Mouse (Mus musculus): ENCODE measurements around the gene Itih1. TPM values are rescaled to one million over a fixed set of nuclear protein-coding genes. Genes with fewer than 3 reads are reported as not detected.
A peak's percentile ranks its signal among the peaks of the same experiment; 100 is the strongest.

Gene Itih1
- polyA plus RNA-seq (2015; fragmentation: Nextera tagmentation; extraction: Ambion mirVana) = 0.06 and 0.31 TPM in 2 replicates

GRCm38 (mm10) chr14:30943038-30943437, at the start of gene Itih1:
TSS of gene Itih1 (minus strand) at chr14:30943289.
- Histone ChIP-seq H3K4me3 (no peak within 1 kb of the TSS), H3K9me3 (no peaks in the 10 kb centered on the region), H3K36me3 (no peaks in the 10 kb centered on the region), H3K27ac (no peak within 1 kb of the TSS), H3K4me2 (no peak within 1 kb of the TSS), H3K9ac (no peak within 1 kb of the TSS), H3K27me3 (no peaks in the 10 kb centered on the region), H3K4me1 (no peaks in the 10 kb centered on the region)
- no peak for ATAC-seq (ENCODE audit: borderline replicate concordance, extremely low read depth, low FRiP score, low TSS enrichment)
- 79% methylated on average over 7 of the region's 7 CpGs for WGBS

- Histone ChIP-seq H3K4me3 (no peak overlapping the region), H3K27me3 (no peaks in the 10 kb centered on the region), H3K36me3 (peaks cover 2% of the 10 kb centered on the region; the same call in 1 of the 2 replicates), H3K4me2 (no peak overlapping the region), H3K9ac (no peak overlapping the region), H3K9me3 (no peaks in the 10 kb centered on the region), H3K27ac (no peak overlapping the region), H3K4me1 (no peaks in the 10 kb centered on the region)
- ATAC-seq (ENCODE audit: borderline replicate concordance, extremely low read depth, low FRiP score, low TSS enrichment) = no peak
- 67% methylated on average over 3 of the region's 3 CpGs for WGBS
Measured at GRCm38 (mm10) chr14:30976222-30976621, 33.1 kb upstream of the Itih1 start.

GRCm38 (mm10) chr14:30974204-30974603, 31.1 kb upstream of the Itih1 start:
- no peak overlapping the region for H3K9ac ChIP-seq
- H3K4me2 ChIP-seq = no peak overlapping the region
- no peak overlapping the region for H3K4me3 ChIP-seq
- H3K36me3 ChIP-seq = peaks cover 2% of the 10 kb centered on the region; the same call in 1 of the 2 replicates
- H3K27ac ChIP-seq = no peak overlapping the region
- H3K9me3 ChIP-seq = no peaks in the 10 kb centered on the region
- no peak for ATAC-seq (ENCODE audit: borderline replicate concordance, extremely low read depth, low FRiP score, low TSS enrichment)
- no peaks in the 10 kb centered on the region for H3K27me3 ChIP-seq
- whole genome bisulfite sequencing = 66% methylated on average over 6 of the region's 6 CpGs
- no peaks in the 10 kb centered on the region for H3K4me1 ChIP-seq

- H3K27ac ChIP-seq = no peak overlapping the region
- 89% methylated on average over 1 of the region's 1 CpGs for WGBS
- H3K4me3 ChIP-seq = no peak overlapping the region
- H3K36me3 ChIP-seq = no peaks in the 10 kb centered on the region; the same call in 1 of the 2 replicates
- no peaks in the 10 kb centered on the region for H3K9me3 ChIP-seq
- no peaks in the 10 kb centered on the region for H3K4me1 ChIP-seq
- H3K4me2 ChIP-seq = no peak overlapping the region
- H3K27me3 ChIP-seq = no peaks in the 10 kb centered on the region
- no peak for ATAC-seq (ENCODE audit: borderline replicate concordance, extremely low read depth, low FRiP score, low TSS enrichment)
- no peak overlapping the region for H3K9ac ChIP-seq
Measured at GRCm38 (mm10) chr14:30960366-30960765, 17.3 kb upstream of the Itih1 start.

- Histone ChIP-seq H3K4me3 (no peak overlapping the region), H3K36me3 (no peaks in the 10 kb centered on the region; the same call in 1 of the 2 replicates), H3K4me2 (no peak overlapping the region), H3K4me1 (no peaks in the 10 kb centered on the region), H3K27me3 (no peaks in the 10 kb centered on the region), H3K9me3 (no peaks in the 10 kb centered on the region), H3K9ac (no peak overlapping the region), H3K27ac (no peak overlapping the region)
- WGBS = 84% methylated on average over 4 of the region's 4 CpGs
- ATAC-seq (ENCODE audit: borderline replicate concordance, extremely low read depth, low FRiP score, low TSS enrichment) = no peak
Measured at GRCm38 (mm10) chr14:30959031-30959430, 15.9 kb upstream of the Itih1 start.

- H3K9me3 ChIP-seq = no peaks in the 10 kb centered on the region
- no peak overlapping the region for H3K4me3 ChIP-seq
- no peak overlapping the region for H3K27ac ChIP-seq
- WGBS = 77% methylated on average over 2 of the region's 2 CpGs
- ATAC-seq (ENCODE audit: borderline replicate concordance, extremely low read depth, low FRiP score, low TSS enrichment) = no peak
- no peaks in the 10 kb centered on the region; the same call in 1 of the 2 replicates for H3K36me3 ChIP-seq
- no peak overlapping the region for H3K4me2 ChIP-seq
- H3K9ac ChIP-seq = no peak overlapping the region
- H3K4me1 ChIP-seq = no peaks in the 10 kb centered on the region
- H3K27me3 ChIP-seq = no peaks in the 10 kb centered on the region
Measured at GRCm38 (mm10) chr14:30958517-30958916, 15.4 kb upstream of the Itih1 start.

GRCm38 (mm10) chr14:30951154-30951825, 8.2 kb upstream of the Itih1 start, which contains the start of gene Nek4:
TSS of gene Nek4 (plus strand) at chr14:30951377.
- no peaks in the 10 kb centered on the region for H3K9me3 ChIP-seq
- peak; percentile 99 for ATAC-seq (ENCODE audit: borderline replicate concordance, extremely low read depth, low FRiP score, low TSS enrichment)

GRCm38 (mm10) chr14:30949986-30950385, 6.9 kb upstream of the Itih1 start:
- no peak overlapping the region for H3K27ac ChIP-seq
- 89% methylated on average over 10 of the region's 10 CpGs for WGBS
- peaks cover 4% of the 10 kb centered on the region; the same call in 1 of the 2 replicates for H3K4me1 ChIP-seq
- ATAC-seq (ENCODE audit: borderline replicate concordance, extremely low read depth, low FRiP score, low TSS enrichment) = no peak
- no peak overlapping the region for H3K9ac ChIP-seq
- no peaks in the 10 kb centered on the region for H3K36me3 ChIP-seq
- H3K4me2 ChIP-seq = no peak overlapping the region
- no peaks in the 10 kb centered on the region for H3K9me3 ChIP-seq
- H3K27me3 ChIP-seq = no peaks in the 10 kb centered on the region
- no peak overlapping the region for H3K4me3 ChIP-seq

More at GRCm38 (mm10) chr14:30951154-30951825, 8.2 kb upstream of the Itih1 start, which contains the start of gene Nek4:
- H3K27me3 ChIP-seq = no peaks in the 10 kb centered on the region
- peaks cover 4% of the 10 kb centered on the region; the same call in 1 of the 2 replicates for H3K4me1 ChIP-seq
- no peaks in the 10 kb centered on the region for H3K36me3 ChIP-seq
- H3K4me3 ChIP-seq = peak within 1 kb of the TSS; percentile 87
- H3K27ac ChIP-seq = peak within 1 kb of the TSS; percentile 57
- peak within 1 kb of the TSS; percentile 81 for H3K4me2 ChIP-seq
- peak within 1 kb of the TSS; percentile 79 for H3K9ac ChIP-seq
- under 1% methylated on average over 57 of the region's 57 CpGs for WGBS

GRCm38 (mm10) chr14:30944745-30945144, 1.7 kb upstream of the Itih1 start:
- no peak overlapping the region for H3K4me2 ChIP-seq
- no peaks in the 10 kb centered on the region for H3K36me3 ChIP-seq
- ATAC-seq (ENCODE audit: borderline replicate concordance, extremely low read depth, low FRiP score, low TSS enrichment) = no peak
- no peak overlapping the region for H3K4me3 ChIP-seq
- H3K4me1 ChIP-seq = no peaks in the 10 kb centered on the region
- no peaks in the 10 kb centered on the region for H3K27me3 ChIP-seq
- H3K27ac ChIP-seq = no peak overlapping the region
- no peak overlapping the region for H3K9ac ChIP-seq
- 83% methylated on average over 2 of the region's 2 CpGs for WGBS
- H3K9me3 ChIP-seq = no peaks in the 10 kb centered on the region

- ATAC-seq (ENCODE audit: borderline replicate concordance, extremely low read depth, low FRiP score, low TSS enrichment) = peak; percentile 29; the same call in 1 of the 2 replicates
- Histone ChIP-seq H3K4me2 (no peak overlapping the region), H3K9ac (no peak overlapping the region), H3K4me3 (no peak overlapping the region), H3K27ac (no peak overlapping the region), H3K4me1 (no peaks in the 10 kb centered on the region), H3K36me3 (no peaks in the 10 kb centered on the region), H3K9me3 (no peaks in the 10 kb centered on the region), H3K27me3 (no peaks in the 10 kb centered on the region)
- WGBS = 54% methylated on average over 11 of the region's 11 CpGs
Measured at GRCm38 (mm10) chr14:30943860-30944674, 978 bp upstream of the Itih1 start.

GRCm38 (mm10) chr14:30942254-30942653, 835 bp downstream of the Itih1 start:
- Histone ChIP-seq H3K27me3 (0 out of 2 replicates have a peak, but pooled peaks cover 4% of the 10 kb centered on the region), H3K4me1 (no peaks in the 10 kb centered on the region), H3K9ac (no peak overlapping the region), H3K27ac (no peak overlapping the region), H3K4me3 (no peak overlapping the region), H3K9me3 (no peaks in the 10 kb centered on the region), H3K4me2 (no peak overlapping the region), H3K36me3 (no peaks in the 10 kb centered on the region)
- no peak for ATAC-seq (ENCODE audit: borderline replicate concordance, extremely low read depth, low FRiP score, low TSS enrichment)
- WGBS = 83% methylated on average over 4 of the region's 4 CpGs

- H3K4me2 ChIP-seq = no peak overlapping the region
- 0 out of 2 replicates have a peak, but pooled peaks cover 4% of the 10 kb centered on the region for H3K27me3 ChIP-seq
- no peaks in the 10 kb centered on the region for H3K36me3 ChIP-seq
- H3K9me3 ChIP-seq = no peaks in the 10 kb centered on the region
- ATAC-seq (ENCODE audit: borderline replicate concordance, extremely low read depth, low FRiP score, low TSS enrichment) = no peak
- H3K4me3 ChIP-seq = no peak overlapping the region
- WGBS = 75% methylated on average over 9 of the region's 9 CpGs
- no peak overlapping the region for H3K27ac ChIP-seq
- H3K4me1 ChIP-seq = no peaks in the 10 kb centered on the region
- H3K9ac ChIP-seq = no peak overlapping the region
Measured at GRCm38 (mm10) chr14:30933351-30933750, 9.7 kb downstream of the Itih1 start.

Measured in lung, embryonic 15.5 days (tissue).